Mouse (Mus musculus): ENCODE data around the gene Robo1. TPM values are rescaled to one million over a fixed set of nuclear protein-coding genes. Genes with fewer than 3 reads are reported as not detected.

The Robo1 gene
- polyA plus RNA-seq, 1 experiment from 2014 or later, result 30.1 TPM

DNA sequence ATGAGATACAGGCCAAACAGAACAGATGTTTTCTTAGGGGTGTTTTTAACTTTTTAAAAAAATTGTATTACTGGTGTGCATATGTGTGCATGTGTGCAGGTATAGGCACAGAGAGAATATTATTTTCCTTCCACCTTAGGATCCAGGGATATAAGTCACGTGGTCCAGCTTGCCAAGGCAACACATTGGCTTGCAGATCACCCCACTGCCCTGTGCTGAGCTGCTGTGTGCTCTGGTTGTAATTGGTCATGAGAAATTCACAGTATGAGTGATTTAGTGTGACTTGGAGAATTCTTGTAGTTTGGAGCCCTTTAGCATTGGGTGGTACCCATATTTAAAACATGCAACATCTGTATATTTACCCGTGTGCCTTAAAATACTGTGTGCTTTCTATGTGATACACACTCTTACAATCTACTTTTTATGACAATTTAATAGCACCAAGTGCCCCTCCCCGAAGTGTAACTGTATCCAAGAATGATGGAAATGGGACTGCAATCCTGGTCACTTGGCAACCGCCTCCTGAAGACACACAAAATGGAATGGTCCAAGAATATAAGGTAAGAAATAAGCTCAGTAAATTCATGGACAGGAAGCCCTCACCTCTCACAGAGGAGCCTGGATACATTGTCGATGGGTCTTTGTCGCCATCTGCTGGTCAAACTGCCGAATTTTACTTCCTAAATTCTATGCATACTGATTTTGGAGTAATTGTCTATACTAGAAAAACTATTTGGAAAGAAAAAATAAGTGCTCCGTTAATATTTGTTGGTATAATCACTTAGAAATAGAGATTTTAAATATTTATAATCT, 671.5 kb downstream of the Robo1 start:
- no peaks in the 10 kb centered on the region for H3K9me3 ChIP-seq (replicated peaks)
- no peak overlapping the region for H3K4me3 ChIP-seq
- no peaks in the 10 kb centered on the region for H3K27me3 ChIP-seq (replicated peaks)
- 0 out of 2 replicates have a peak, but pooled peaks cover 5% of the 10 kb centered on the region for H3K36me3 ChIP-seq
- no peak overlapping the region for H3K27ac ChIP-seq (ENCODE audit: poor library complexity, severe bottlenecking)
- no peak overlapping the region for H3K4me2 ChIP-seq
- 31% methylated on average over 8 of the region's 8 CpGs for WGBS
- no peak overlapping the region for H3K9ac ChIP-seq
- ATAC-seq (ENCODE audit: insufficient number of reproducible peaks, low FRiP score), result peak; percentile 29; the same call in 1 of the 2 replicates
- H3K4me1 ChIP-seq (replicated peaks), result no peaks in the 10 kb centered on the region; the same call in 1 of the 2 replicates

DNA sequence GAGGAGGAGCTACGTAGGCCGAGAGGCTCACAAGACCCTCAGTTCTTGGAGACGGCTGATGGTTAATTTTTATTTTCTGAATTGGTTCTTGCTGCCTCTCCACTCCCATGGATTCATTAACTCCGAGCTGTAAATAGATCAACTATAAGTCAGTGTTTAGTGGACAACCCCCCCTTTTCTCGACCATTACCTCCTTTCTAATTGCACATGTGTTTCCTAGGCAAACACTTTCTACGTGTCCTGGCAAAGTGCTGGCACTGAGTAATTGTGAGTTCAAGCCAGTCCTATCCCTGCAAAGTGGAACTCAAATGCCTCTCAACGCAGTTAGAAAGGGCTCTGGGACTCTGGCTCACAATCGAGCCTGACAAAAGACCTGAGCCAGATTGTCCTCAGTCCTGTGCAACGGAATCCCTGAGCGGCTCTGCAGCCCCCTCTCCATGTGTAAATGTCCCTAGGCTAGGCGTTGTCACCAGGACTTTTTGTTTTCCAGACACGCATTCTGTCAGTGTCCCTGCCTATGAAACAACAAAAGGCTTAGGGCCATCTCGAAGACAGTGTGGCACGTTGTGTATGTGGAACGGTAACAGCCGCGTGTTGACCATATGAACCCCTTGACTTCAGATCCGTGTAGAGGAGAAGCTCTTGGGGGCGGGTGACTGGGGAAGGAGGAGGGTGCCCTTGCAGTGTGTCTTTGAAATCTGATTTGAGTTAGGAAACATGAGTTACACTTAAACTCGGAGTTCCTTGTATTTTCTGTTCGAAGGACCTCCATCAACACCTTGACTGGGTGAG, 682.5 kb downstream of the Robo1 start:
- Histone ChIP-seq H3K4me1 (replicated peaks) (0 out of 2 replicates have a peak, but pooled peaks cover 3% of the 10 kb centered on the region), H3K9me3 (replicated peaks) (no peaks in the 10 kb centered on the region), H3K4me3 (no peak overlapping the region), H3K27me3 (replicated peaks) (no peaks in the 10 kb centered on the region), H3K9ac (no peak overlapping the region), H3K27ac (ENCODE audit: poor library complexity, severe bottlenecking) (no peak overlapping the region), H3K36me3 (peaks cover 16% of the 10 kb centered on the region; the same call in 1 of the 2 replicates), H3K4me2 (no peak overlapping the region)
- no peak for ATAC-seq (ENCODE audit: insufficient number of reproducible peaks, low FRiP score)
- 85% methylated on average over 21 of the region's 21 CpGs for WGBS

DNA sequence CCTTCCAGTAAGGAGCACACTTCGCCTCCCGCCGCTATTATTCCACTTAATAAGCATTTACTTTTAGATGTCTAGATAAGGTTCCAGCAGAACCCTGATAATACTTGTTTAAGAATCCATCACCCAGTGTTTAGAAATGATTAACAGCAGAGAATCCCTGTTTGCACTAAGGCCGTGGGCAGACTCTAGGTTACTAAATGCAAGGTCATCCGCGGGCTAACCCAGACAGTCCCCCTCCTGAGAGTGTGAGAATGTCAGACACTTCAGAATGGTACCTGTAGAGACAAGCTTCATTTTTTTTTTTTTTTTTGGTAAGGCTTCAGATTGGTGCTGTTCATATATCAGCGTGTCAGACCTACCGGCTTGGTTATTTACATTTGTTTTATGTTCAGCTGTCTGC, 685.1 kb downstream of the Robo1 start:
- 0 out of 2 replicates have a peak, but pooled peaks cover 3% of the 10 kb centered on the region for H3K4me1 ChIP-seq (replicated peaks)
- H3K36me3 ChIP-seq, result peaks cover 10% of the 10 kb centered on the region; the same call in 1 of the 2 replicates
- no peaks in the 10 kb centered on the region for H3K9me3 ChIP-seq (replicated peaks)
- ATAC-seq (ENCODE audit: insufficient number of reproducible peaks, low FRiP score), result no peak
- no peak overlapping the region for H3K27ac ChIP-seq (ENCODE audit: poor library complexity, severe bottlenecking)
- no peak overlapping the region for H3K4me3 ChIP-seq
- H3K27me3 ChIP-seq (replicated peaks), result no peaks in the 10 kb centered on the region
- H3K4me2 ChIP-seq, result no peak overlapping the region
- H3K9ac ChIP-seq, result no peak overlapping the region
- 61% methylated on average over 8 of the region's 8 CpGs for WGBS

DNA sequence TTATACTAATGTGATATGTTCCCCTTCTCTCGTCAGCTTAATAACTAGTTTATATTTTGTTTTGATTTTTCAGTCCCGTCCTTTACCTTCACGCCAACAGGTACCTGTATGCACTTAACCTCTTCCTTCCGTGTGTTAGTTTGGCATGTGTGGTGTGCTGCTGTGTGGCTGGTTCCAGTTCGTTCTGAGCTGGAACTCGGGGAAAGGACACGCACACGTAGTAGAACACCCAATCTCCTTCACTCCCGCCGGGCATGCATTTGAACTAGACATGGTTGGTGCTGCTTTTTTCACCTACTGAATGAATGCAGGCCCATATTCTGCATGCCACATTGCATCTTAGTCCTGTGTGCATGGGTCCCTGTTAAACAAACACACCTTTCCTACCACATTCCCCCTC, 685.5 kb downstream of the Robo1 start:
- peaks cover 10% of the 10 kb centered on the region; the same call in 1 of the 2 replicates for H3K36me3 ChIP-seq
- no peaks in the 10 kb centered on the region for H3K27me3 ChIP-seq (replicated peaks)
- no peak overlapping the region for H3K27ac ChIP-seq (ENCODE audit: poor library complexity, severe bottlenecking)
- H3K4me3 ChIP-seq, result no peak overlapping the region
- H3K4me1 ChIP-seq (replicated peaks), result peaks cover 5% of the 10 kb centered on the region
- no peaks in the 10 kb centered on the region for H3K9me3 ChIP-seq (replicated peaks)
- H3K9ac ChIP-seq, result no peak overlapping the region
- no peak overlapping the region for H3K4me2 ChIP-seq
- no peak for ATAC-seq (ENCODE audit: insufficient number of reproducible peaks, low FRiP score)
- WGBS, result 74% methylated on average over 10 of the region's 10 CpGs

DNA sequence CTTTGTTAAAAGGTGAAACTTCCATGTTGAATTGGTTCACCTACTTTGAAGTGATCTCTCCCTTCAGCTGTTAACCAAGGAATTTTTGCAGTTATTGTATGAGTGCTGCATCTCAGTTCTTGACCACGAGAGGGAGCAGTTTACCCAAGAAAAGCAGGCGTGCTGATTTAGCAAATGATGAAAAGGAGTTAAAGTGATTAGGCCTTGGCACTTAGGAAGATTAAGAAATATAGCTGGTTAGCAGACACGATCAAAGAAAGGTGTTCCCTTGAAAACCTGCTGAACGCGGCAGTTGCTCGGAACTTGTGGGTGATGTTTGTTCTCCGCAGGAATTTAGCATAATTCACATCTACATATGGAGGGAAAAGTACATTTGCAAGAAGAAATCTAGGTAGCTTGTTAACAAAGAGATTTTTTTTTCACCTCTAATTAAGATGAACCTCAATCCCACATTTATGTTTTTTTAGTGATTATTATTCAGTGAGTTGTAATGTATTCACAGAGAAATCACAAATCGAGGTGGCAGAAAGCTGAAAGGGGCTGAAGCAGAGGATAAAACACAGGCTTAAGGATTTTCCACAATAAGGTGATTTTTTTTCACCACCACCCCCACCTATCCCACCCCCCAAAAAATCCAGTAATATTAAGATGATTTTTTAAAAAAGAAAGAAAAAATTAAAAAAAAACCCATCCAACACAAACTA, 687.3 kb downstream of the Robo1 start:
- H3K4me1 ChIP-seq (replicated peaks), result peaks cover 12% of the 10 kb centered on the region
- WGBS, result 38% methylated on average over 8 of the region's 8 CpGs
- H3K27ac ChIP-seq (ENCODE audit: poor library complexity, severe bottlenecking), result no peak overlapping the region
- no peaks in the 10 kb centered on the region for H3K27me3 ChIP-seq (replicated peaks)
- H3K9me3 ChIP-seq (replicated peaks), result no peaks in the 10 kb centered on the region
- H3K36me3 ChIP-seq, result peaks cover 9% of the 10 kb centered on the region; the same call in 1 of the 2 replicates
- no peak for ATAC-seq (ENCODE audit: insufficient number of reproducible peaks, low FRiP score)
- no peak overlapping the region for H3K4me2 ChIP-seq
- no peak overlapping the region for H3K9ac ChIP-seq
- H3K4me3 ChIP-seq, result no peak overlapping the region

- H3K36me3 ChIP-seq, result peaks cover 3% of the 10 kb centered on the region; the same call in 1 of the 2 replicates
- no peak overlapping the region for H3K9ac ChIP-seq
- WGBS, result 74% methylated on average over 10 of the region's 10 CpGs
- H3K4me3 ChIP-seq, result no peak overlapping the region
- H3K4me1 ChIP-seq (replicated peaks), result peaks cover 12% of the 10 kb centered on the region
- H3K9me3 ChIP-seq (replicated peaks), result no peaks in the 10 kb centered on the region
- H3K27me3 ChIP-seq (replicated peaks), result no peaks in the 10 kb centered on the region
- no peak for ATAC-seq (ENCODE audit: insufficient number of reproducible peaks, low FRiP score)
- no peak overlapping the region for H3K4me2 ChIP-seq
- no peak overlapping the region for H3K27ac ChIP-seq (ENCODE audit: poor library complexity, severe bottlenecking)
Observed at GRCm38 (mm10) chr16:72995955-72996535, 687.9 kb downstream of the Robo1 start.

DNA sequence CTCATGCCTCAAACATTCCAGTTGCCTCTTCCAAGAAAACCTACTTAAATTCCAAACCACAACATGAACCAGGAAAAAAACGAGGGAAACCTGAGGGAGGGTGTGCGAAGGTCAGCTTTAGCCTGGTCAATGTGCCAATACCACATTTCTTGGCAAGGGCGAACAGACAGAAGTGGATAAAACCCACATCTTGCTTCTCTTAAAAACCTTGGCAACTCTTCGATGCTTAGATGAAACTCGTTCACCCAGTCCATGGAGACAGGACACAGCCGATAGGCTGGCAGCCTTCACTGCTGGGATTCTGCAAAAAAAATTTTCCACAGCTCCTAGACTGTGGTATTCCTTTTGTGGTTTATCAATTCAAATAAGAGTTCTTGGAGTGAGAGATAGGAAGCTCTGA, 690.6 kb downstream of the Robo1 start:
- Histone ChIP-seq H3K9ac (no peak overlapping the region), H3K27ac (ENCODE audit: poor library complexity, severe bottlenecking) (no peak overlapping the region), H3K4me1 (replicated peaks) (peaks cover 12% of the 10 kb centered on the region), H3K36me3 (0 out of 2 replicates have a peak, but pooled peaks cover 8% of the 10 kb centered on the region), H3K4me3 (no peak overlapping the region), H3K4me2 (no peak overlapping the region), H3K9me3 (replicated peaks) (no peaks in the 10 kb centered on the region), H3K27me3 (replicated peaks) (no peaks in the 10 kb centered on the region)
- no peak for ATAC-seq (ENCODE audit: insufficient number of reproducible peaks, low FRiP score)
- 58% methylated on average over 6 of the region's 6 CpGs for WGBS

DNA sequence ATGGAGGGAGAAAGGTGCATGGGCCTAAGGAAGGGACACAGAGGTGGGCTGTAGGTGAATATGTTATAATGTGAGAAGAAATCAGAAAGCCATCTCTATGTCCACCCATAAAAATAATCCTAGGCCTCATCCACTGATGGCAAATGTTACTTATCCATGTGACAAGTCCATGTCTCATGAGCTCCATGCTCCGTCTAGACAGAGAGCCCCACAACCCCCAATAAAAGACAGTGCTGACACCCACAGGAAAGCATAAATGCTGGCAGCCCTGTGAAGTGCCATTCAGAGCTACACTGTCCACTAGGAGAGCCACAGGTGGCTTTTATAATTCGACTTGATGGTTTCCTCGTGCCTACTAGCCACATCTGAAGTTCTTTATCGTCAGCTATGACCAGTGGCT, 694.6 kb downstream of the Robo1 start:
- 84% methylated on average over 4 of the region's 4 CpGs for WGBS
- H3K9me3 ChIP-seq (replicated peaks), result no peaks in the 10 kb centered on the region
- no peak overlapping the region for H3K4me2 ChIP-seq
- no peak overlapping the region for H3K9ac ChIP-seq
- no peak for ATAC-seq (ENCODE audit: insufficient number of reproducible peaks, low FRiP score)
- H3K27ac ChIP-seq (ENCODE audit: poor library complexity, severe bottlenecking), result no peak overlapping the region
- H3K4me3 ChIP-seq, result no peak overlapping the region
- no peaks in the 10 kb centered on the region for H3K27me3 ChIP-seq (replicated peaks)
- H3K4me1 ChIP-seq (replicated peaks), result peaks cover 8% of the 10 kb centered on the region
- H3K36me3 ChIP-seq, result peaks cover 15% of the 10 kb centered on the region; the same call in 1 of the 2 replicates

DNA sequence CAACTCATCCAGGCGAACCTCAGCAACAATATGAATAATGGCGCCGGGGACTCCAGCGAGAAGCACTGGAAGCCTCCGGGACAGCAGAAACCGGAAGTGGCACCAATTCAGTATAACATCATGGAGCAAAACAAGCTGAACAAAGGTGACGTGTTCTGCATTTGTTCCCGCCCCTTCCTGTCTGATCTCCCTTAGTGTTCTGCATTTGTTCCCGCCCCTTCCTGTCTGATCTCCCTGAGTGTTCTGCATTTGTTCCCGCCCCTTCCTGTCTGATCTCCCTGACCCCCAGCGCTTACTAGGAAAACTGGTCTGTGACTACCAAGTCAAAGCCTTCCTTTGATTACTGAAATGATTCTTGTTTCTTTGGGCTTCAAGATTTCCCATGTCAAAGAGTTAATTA, 696.5 kb downstream of the Robo1 start:
- H3K9ac ChIP-seq, result no peak overlapping the region
- 92% methylated on average over 11 of the region's 11 CpGs for WGBS
- no peaks in the 10 kb centered on the region for H3K4me1 ChIP-seq (replicated peaks)
- no peak overlapping the region for H3K4me3 ChIP-seq
- H3K4me2 ChIP-seq, result no peak overlapping the region
- no peak for ATAC-seq (ENCODE audit: insufficient number of reproducible peaks, low FRiP score)
- no peak overlapping the region for H3K27ac ChIP-seq (ENCODE audit: poor library complexity, severe bottlenecking)
- no peaks in the 10 kb centered on the region for H3K9me3 ChIP-seq (replicated peaks)
- H3K36me3 ChIP-seq, result peaks cover 17% of the 10 kb centered on the region; the same call in 1 of the 2 replicates
- no peaks in the 10 kb centered on the region for H3K27me3 ChIP-seq (replicated peaks)

- no peak overlapping the region for H3K4me3 ChIP-seq
- H3K4me1 ChIP-seq (replicated peaks), result no peaks in the 10 kb centered on the region
- no peak overlapping the region for H3K4me2 ChIP-seq
- no peak for ATAC-seq (ENCODE audit: insufficient number of reproducible peaks, low FRiP score)
- H3K9me3 ChIP-seq (replicated peaks), result no peaks in the 10 kb centered on the region
- WGBS, result 71% methylated on average over 4 of the region's 4 CpGs
- no peak overlapping the region for H3K9ac ChIP-seq
- H3K27me3 ChIP-seq (replicated peaks), result no peaks in the 10 kb centered on the region
- no peak overlapping the region for H3K27ac ChIP-seq (ENCODE audit: poor library complexity, severe bottlenecking)
- peaks cover 19% of the 10 kb centered on the region; the same call in 1 of the 2 replicates for H3K36me3 ChIP-seq
Observed at GRCm38 (mm10) chr16:73005831-73006230, 697.7 kb downstream of the Robo1 start.

Data from heart, embryonic 12.5 days (tissue).